Mouse (Mus musculus): ENCODE measurements around the gene Cadps2.
A peak's percentile ranks its signal among the peaks of the same experiment; 100 is the strongest.

The Cadps2 gene

GRCm38 (mm10) chr6:23250288-23250955 is 588.8 kb downstream of the Cadps2 start:
- DNase-seq: peak in 1 of 2 experiments; percentile 43

- peak; percentile 44 to 51 for DNase-seq
Measured at GRCm38 (mm10) chr6:23249616-23250287, 589.5 kb downstream of the Cadps2 start.

GRCm38 (mm10) chr6:23249053-23249401 is 590.2 kb downstream of the Cadps2 start:
- peak in 1 of 2 experiments; percentile 44 for DNase-seq

- peak in 1 of 2 experiments; percentile 29 for DNase-seq
Measured at GRCm38 (mm10) chr6:23248313-23249052, 590.7 kb downstream of the Cadps2 start, which contains the start of gene Fezf1. Fezf1 (minus strand) TSS chr6:23248362.

GRCm38 (mm10) chr6:23247512-23248312 is 591.5 kb downstream of the Cadps2 start:
- peak in 1 of 2 experiments; percentile 48 for DNase-seq

- no peak for DNase-seq
Measured at GRCm38 (mm10) chr6:23246790-23247511, 592.3 kb downstream of the Cadps2 start.

- DNase-seq: peak in 1 of 2 experiments; percentile 24
Measured at GRCm38 (mm10) chr6:23246061-23246789, 593.0 kb downstream of the Cadps2 start.

GRCm38 (mm10) chr6:23245545-23246011 is 593.6 kb downstream of the Cadps2 start:
- DNase-seq: peak in 1 of 2 experiments; percentile 51

GRCm38 (mm10) chr6:23245121-23245520 is 594.1 kb downstream of the Cadps2 start:
- peak in 1 of 2 experiments; percentile 32 for DNase-seq

- peak in 1 of 2 experiments; percentile 43 for DNase-seq
Measured at GRCm38 (mm10) chr6:23243821-23244760, 595.1 kb downstream of the Cadps2 start.

Data from cerebellum, postnatal 10 days (tissue).